Mouse (Mus musculus): ENCODE results near the gene Qsox2. TPM values are rescaled to one million over a fixed set of nuclear protein-coding genes. Genes with fewer than 3 reads are reported as not detected.
A peak's percentile ranks its signal among the peaks of the same experiment; 100 is the strongest.

Qsox2 gene
- polyA plus RNA-seq, 1 experiment from 2014 or later = 11.8 TPM

- H3K36me3 ChIP-seq (ENCODE audit: control insufficient read depth, insufficient read depth, low read length) = no peaks in the 10 kb centered on the region
- H3K27me3 ChIP-seq (ENCODE audit: control insufficient read depth, insufficient read depth, low read length) = 0 out of 2 replicates have a peak, but pooled peaks cover 3% of the 10 kb centered on the region
- 56% methylated on average over 4 of the region's 4 CpGs for WGBS (ENCODE audit: insufficient replicate concordance)
- ATAC-seq (replicated peaks; ENCODE audit: insufficient number of reproducible peaks, low FRiP score, low TSS enrichment) = no peak
- H3K4me3 ChIP-seq (ENCODE audit: low read depth, low read length) = no peak overlapping the region
- H3K4me1 ChIP-seq (ENCODE audit: control insufficient read depth, insufficient read depth, low read length) = no peaks in the 10 kb centered on the region
- no peak overlapping the region for H3K4me2 ChIP-seq
- no peaks in the 10 kb centered on the region for H3K9me3 ChIP-seq (replicated peaks; ENCODE audit: control insufficient read depth, low read length)
- no peak overlapping the region for H3K27ac ChIP-seq (ENCODE audit: low read depth, low read length)
- no peak overlapping the region for H3K9ac ChIP-seq (ENCODE audit: low read depth, low read length)
Measured at GRCm38 (mm10) chr2:26264646-26265045, 27.3 kb upstream of the Qsox2 start.

DNA sequence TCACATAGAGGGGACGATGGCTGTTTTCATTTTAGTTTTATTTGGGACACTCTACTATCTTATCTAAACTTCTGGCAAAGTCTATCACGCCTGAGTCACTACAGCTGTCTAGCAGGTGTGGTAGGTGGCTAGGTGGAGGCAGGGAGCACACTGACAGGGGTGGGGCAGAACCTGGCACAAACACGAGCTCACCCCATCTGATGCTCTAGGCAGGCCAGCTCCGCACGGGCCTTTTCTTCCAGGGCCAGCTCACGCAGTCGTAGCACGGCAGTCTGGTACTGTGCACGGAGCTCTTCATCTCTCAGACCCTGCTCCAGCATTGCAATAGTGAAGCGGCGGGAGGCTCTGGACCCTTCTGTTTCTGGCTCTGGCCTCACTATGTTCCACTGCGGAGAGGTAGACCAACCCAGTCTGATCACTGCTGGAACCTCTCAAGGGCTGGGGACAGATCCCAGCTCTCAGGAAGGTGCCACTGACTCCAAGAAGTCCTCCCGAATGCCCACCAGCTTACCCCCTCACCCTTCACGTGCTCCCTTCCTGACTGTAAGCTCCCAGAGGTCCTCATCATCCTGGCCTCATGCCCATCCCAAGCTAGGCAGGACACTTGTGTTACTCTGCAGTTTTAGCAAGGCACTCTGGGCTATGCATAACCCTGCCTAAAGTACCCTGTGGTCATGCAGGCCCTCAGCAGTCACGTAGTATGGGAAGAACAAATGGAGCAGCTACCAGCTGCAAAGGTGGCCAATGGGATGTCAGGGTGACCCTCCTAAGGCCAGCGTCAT lies 20.2 kb upstream of the Qsox2 start:
- ATAC-seq (replicated peaks; ENCODE audit: insufficient number of reproducible peaks, low FRiP score, low TSS enrichment) = no peak
- Histone ChIP-seq H3K9ac (ENCODE audit: low read depth, low read length) (no peak overlapping the region), H3K4me3 (ENCODE audit: low read depth, low read length) (no peak overlapping the region), H3K4me2 (no peak overlapping the region), H3K27me3 (ENCODE audit: control insufficient read depth, insufficient read depth, low read length) (peaks cover 15% of the 10 kb centered on the region), H3K4me1 (ENCODE audit: control insufficient read depth, insufficient read depth, low read length) (no peaks in the 10 kb centered on the region), H3K27ac (ENCODE audit: low read depth, low read length) (no peak overlapping the region), H3K36me3 (ENCODE audit: control insufficient read depth, insufficient read depth, low read length) (no peaks in the 10 kb centered on the region), H3K9me3 (replicated peaks; ENCODE audit: control insufficient read depth, low read length) (no peaks in the 10 kb centered on the region)
- 79% methylated on average over 16 of the region's 16 CpGs for WGBS (ENCODE audit: insufficient replicate concordance)

- WGBS (ENCODE audit: insufficient replicate concordance) = 52% methylated on average over 4 of the region's 4 CpGs
- H3K27ac ChIP-seq (ENCODE audit: low read depth, low read length) = no peak overlapping the region
Measured at GRCm38 (mm10) chr2:26254816-26255215, 17.5 kb upstream of the Qsox2 start.

GRCm38 (mm10) chr2:26252514-26253206 lies 15.3 kb upstream of the Qsox2 start:
- Histone ChIP-seq H3K4me1 (ENCODE audit: control insufficient read depth, insufficient read depth, low read length) (no peaks in the 10 kb centered on the region), H3K27ac (ENCODE audit: low read depth, low read length) (no peak overlapping the region), H3K27me3 (ENCODE audit: control insufficient read depth, insufficient read depth, low read length) (peaks cover 19% of the 10 kb centered on the region), H3K9me3 (replicated peaks; ENCODE audit: control insufficient read depth, low read length) (no peaks in the 10 kb centered on the region), H3K36me3 (ENCODE audit: control insufficient read depth, insufficient read depth, low read length) (no peaks in the 10 kb centered on the region), H3K4me3 (ENCODE audit: low read depth, low read length) (no peak overlapping the region), H3K9ac (ENCODE audit: low read depth, low read length) (no peak overlapping the region), H3K4me2 (no peak overlapping the region)
- no peak for ATAC-seq (replicated peaks; ENCODE audit: insufficient number of reproducible peaks, low FRiP score, low TSS enrichment)
- 63% methylated on average over 8 of the region's 8 CpGs for WGBS (ENCODE audit: insufficient replicate concordance)

More at GRCm38 (mm10) chr2:26254816-26255215, 17.5 kb upstream of the Qsox2 start:
- Histone ChIP-seq H3K9ac (ENCODE audit: low read depth, low read length) (no peak overlapping the region), H3K9me3 (replicated peaks; ENCODE audit: control insufficient read depth, low read length) (no peaks in the 10 kb centered on the region), H3K4me3 (ENCODE audit: low read depth, low read length) (no peak overlapping the region), H3K4me1 (ENCODE audit: control insufficient read depth, insufficient read depth, low read length) (no peaks in the 10 kb centered on the region), H3K4me2 (no peak overlapping the region), H3K36me3 (ENCODE audit: control insufficient read depth, insufficient read depth, low read length) (no peaks in the 10 kb centered on the region), H3K27me3 (ENCODE audit: control insufficient read depth, insufficient read depth, low read length) (peaks cover 19% of the 10 kb centered on the region)
- no peak for ATAC-seq (replicated peaks; ENCODE audit: insufficient number of reproducible peaks, low FRiP score, low TSS enrichment)

- H3K4me3 ChIP-seq (ENCODE audit: low read depth, low read length) = no peak overlapping the region
- WGBS (ENCODE audit: insufficient replicate concordance) = 57% methylated on average over 3 of the region's 3 CpGs
- no peak for ATAC-seq (replicated peaks; ENCODE audit: insufficient number of reproducible peaks, low FRiP score, low TSS enrichment)
- no peaks in the 10 kb centered on the region for H3K36me3 ChIP-seq (ENCODE audit: control insufficient read depth, insufficient read depth, low read length)
- no peak overlapping the region for H3K4me2 ChIP-seq
- H3K9me3 ChIP-seq (replicated peaks; ENCODE audit: control insufficient read depth, low read length) = no peaks in the 10 kb centered on the region
- H3K9ac ChIP-seq (ENCODE audit: low read depth, low read length) = no peak overlapping the region
- no peaks in the 10 kb centered on the region for H3K4me1 ChIP-seq (ENCODE audit: control insufficient read depth, insufficient read depth, low read length)
- peaks cover 4% of the 10 kb centered on the region; the same call in 1 of the 2 replicates for H3K27me3 ChIP-seq (ENCODE audit: control insufficient read depth, insufficient read depth, low read length)
- H3K27ac ChIP-seq (ENCODE audit: low read depth, low read length) = no peak overlapping the region
Measured at GRCm38 (mm10) chr2:26247531-26247930, 10.2 kb upstream of the Qsox2 start.

GRCm38 (mm10) chr2:26240841-26241240 lies 3.5 kb upstream of the Qsox2 start:
- ATAC-seq (replicated peaks; ENCODE audit: insufficient number of reproducible peaks, low FRiP score, low TSS enrichment) = no peak
- Histone ChIP-seq H3K4me1 (ENCODE audit: control insufficient read depth, insufficient read depth, low read length) (peaks cover 7% of the 10 kb centered on the region), H3K27ac (ENCODE audit: low read depth, low read length) (no peak overlapping the region), H3K27me3 (ENCODE audit: control insufficient read depth, insufficient read depth, low read length) (no peaks in the 10 kb centered on the region), H3K36me3 (ENCODE audit: control insufficient read depth, insufficient read depth, low read length) (no peaks in the 10 kb centered on the region), H3K9me3 (replicated peaks; ENCODE audit: control insufficient read depth, low read length) (no peaks in the 10 kb centered on the region), H3K9ac (ENCODE audit: low read depth, low read length) (no peak overlapping the region), H3K4me2 (no peak overlapping the region), H3K4me3 (ENCODE audit: low read depth, low read length) (no peak overlapping the region)
- WGBS (ENCODE audit: insufficient replicate concordance) = 58% methylated on average over 3 of the region's 3 CpGs

GRCm38 (mm10) chr2:26240330-26240729 lies 3.0 kb upstream of the Qsox2 start:
- peaks cover 7% of the 10 kb centered on the region for H3K4me1 ChIP-seq (ENCODE audit: control insufficient read depth, insufficient read depth, low read length)
- no peaks in the 10 kb centered on the region for H3K27me3 ChIP-seq (ENCODE audit: control insufficient read depth, insufficient read depth, low read length)
- 63% methylated on average over 9 of the region's 9 CpGs for WGBS (ENCODE audit: insufficient replicate concordance)
- H3K9ac ChIP-seq (ENCODE audit: low read depth, low read length) = no peak overlapping the region
- ATAC-seq (replicated peaks; ENCODE audit: insufficient number of reproducible peaks, low FRiP score, low TSS enrichment) = no peak
- H3K4me3 ChIP-seq (ENCODE audit: low read depth, low read length) = no peak overlapping the region
- no peaks in the 10 kb centered on the region for H3K9me3 ChIP-seq (replicated peaks; ENCODE audit: control insufficient read depth, low read length)
- H3K36me3 ChIP-seq (ENCODE audit: control insufficient read depth, insufficient read depth, low read length) = no peaks in the 10 kb centered on the region
- no peak overlapping the region for H3K27ac ChIP-seq (ENCODE audit: low read depth, low read length)
- H3K4me2 ChIP-seq = no peak overlapping the region

DNA sequence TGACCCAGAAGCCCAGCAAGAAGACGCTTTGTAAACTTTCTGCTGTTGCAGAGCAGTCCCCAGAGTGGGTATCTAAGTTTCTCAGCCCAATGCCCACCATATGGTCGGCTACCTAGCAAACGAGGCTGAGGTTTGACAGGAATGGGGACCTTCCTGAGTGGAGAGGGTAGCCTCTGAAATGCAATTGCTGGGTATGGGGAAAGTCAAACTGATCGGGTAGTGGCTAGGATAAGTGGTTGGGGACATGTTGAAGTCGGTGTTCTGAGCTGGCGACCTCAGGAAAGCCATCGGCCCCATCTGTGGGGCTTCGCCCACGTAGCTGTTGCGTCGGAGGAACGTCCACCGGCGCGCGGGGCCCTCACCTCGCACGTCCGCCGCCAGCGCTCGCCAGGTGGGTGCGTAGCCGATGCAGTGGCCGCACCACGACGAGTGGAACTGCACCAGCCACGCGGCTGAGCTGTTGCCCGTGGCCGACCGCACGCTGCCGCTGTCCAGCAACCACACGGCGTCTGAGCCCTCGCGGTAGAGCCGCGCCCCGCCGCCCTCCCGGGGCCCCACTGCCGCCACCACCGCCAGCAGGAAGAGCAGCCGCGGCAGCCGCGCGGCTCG lies 540 bp downstream of the Qsox2 start:
- Histone ChIP-seq H3K4me2 (peak overlapping the region; percentile 93), H3K27ac (ENCODE audit: low read depth, low read length) (peak overlapping the region; percentile 73), H3K9me3 (replicated peaks; ENCODE audit: control insufficient read depth, low read length) (no peaks in the 10 kb centered on the region), H3K4me1 (ENCODE audit: control insufficient read depth, insufficient read depth, low read length) (peaks cover 24% of the 10 kb centered on the region), H3K4me3 (ENCODE audit: low read depth, low read length) (peak overlapping the region; percentile 94), H3K9ac (ENCODE audit: low read depth, low read length) (peak overlapping the region; percentile 92), H3K36me3 (ENCODE audit: control insufficient read depth, insufficient read depth, low read length) (no peaks in the 10 kb centered on the region), H3K27me3 (ENCODE audit: control insufficient read depth, insufficient read depth, low read length) (no peaks in the 10 kb centered on the region)
- ATAC-seq (replicated peaks; ENCODE audit: insufficient number of reproducible peaks, low FRiP score, low TSS enrichment) = 0 out of 2 replicates have a peak, but pooled peaks have one; percentile 27
- under 1% methylated on average over 47 of the region's 51 CpGs for WGBS (ENCODE audit: insufficient replicate concordance)
